In genomic region chr11:86963698-86964097, GRCm38 (mm10) we compare ENCODE assay signal across 19 mouse cellular contexts. TPM values are rescaled to one million over a fixed set of nuclear protein-coding genes. Genes with fewer than 3 reads are reported as not detected.
DNase-seq lines count a peak whose midpoint lies in the region; ATAC-seq lines count a peak whose summit lies in the region.
"Had no signal": no experiment of that assay in that cellular context is flagged by ENCODE, and none has a peak within 500 bp of the region (broad histone marks: within the 10 kb centered on the region; RNA-seq: fewer than 3 reads in every experiment).

No protein-coding gene starts in this region.

- peaks cover 31% of the 10 kb centered on the region for H3K36me3 ChIP-seq in heart, embryonic 13.5 days
- 0 out of 2 replicates have a peak, but pooled peaks cover 3% of the 10 kb centered on the region for H3K36me3 ChIP-seq in kidney, embryonic 14.5 days (ENCODE audit: control insufficient read depth, insufficient read depth, low read length)
- no peaks in the 10 kb centered on the region; the same call in 1 of the 2 replicates for H3K36me3 ChIP-seq in forebrain, embryonic 12.5 days (replicated peaks)
- H3K36me3 ChIP-seq: forebrain, embryonic 15.5 days; hindbrain, embryonic 13.5 days; midbrain, embryonic 12.5 days had no signal

- H3K9me3 ChIP-seq in heart, embryonic 13.5 days: no peaks in the 10 kb centered on the region
- H3K9me3 ChIP-seq in kidney, embryonic 14.5 days (ENCODE audit: control insufficient read depth, low read length): no peaks in the 10 kb centered on the region
- H3K9me3 ChIP-seq in forebrain, embryonic 12.5 days: no peaks in the 10 kb centered on the region
- H3K9me3 ChIP-seq: embryonic facial prominence, embryonic 13.5 days; forebrain, embryonic 15.5 days; hindbrain, embryonic 13.5 days; midbrain, embryonic 12.5 days had no signal

- no peaks in the 10 kb centered on the region for H3K27me3 ChIP-seq in heart, embryonic 13.5 days (replicated peaks)
- H3K27me3 ChIP-seq in kidney, embryonic 14.5 days (ENCODE audit: control insufficient read depth, insufficient read depth, low read length): no peaks in the 10 kb centered on the region
- no peaks in the 10 kb centered on the region for H3K27me3 ChIP-seq in forebrain, embryonic 12.5 days
- H3K27me3 ChIP-seq: embryonic facial prominence, embryonic 13.5 days; forebrain, embryonic 15.5 days; hindbrain, embryonic 13.5 days; midbrain, embryonic 12.5 days had no signal

- ATAC-seq in heart, embryonic 13.5 days (ENCODE audit: extremely low read depth, insufficient number of reproducible peaks, low FRiP score, low TSS enrichment): no peak
- ATAC-seq in kidney, embryonic 14.5 days (ENCODE audit: low FRiP score, low TSS enrichment): no peak
- ATAC-seq in forebrain, embryonic 12.5 days (ENCODE audit: low FRiP score): no peak
- ATAC-seq: forebrain, embryonic 15.5 days; lung, postnatal 0 days had no signal

- peak overlapping the region; percentile 95 for H3K27ac ChIP-seq in heart, embryonic 13.5 days (replicated peaks)
- H3K27ac ChIP-seq in kidney, embryonic 14.5 days (ENCODE audit: low read depth, low read length): no peak overlapping the region
- H3K27ac ChIP-seq in forebrain, embryonic 12.5 days: no peak overlapping the region
- H3K27ac ChIP-seq: forebrain, embryonic 15.5 days; hindbrain, embryonic 13.5 days; liver, embryonic 14.5 days; midbrain, embryonic 12.5 days had no signal

- no peak for DNase-seq in heart, adult 11 months
- DNase-seq in kidney, adult 9 months: no peak
- DNase-seq in thymus, postnatal 0 days (ENCODE audit: low spot score): peak; percentile 34
- no peak for DNase-seq in thymus, postnatal 25 days
- peak; percentile 56 for DNase-seq in yolk sac, embryonic 10.5 days (ENCODE audit: low spot score)
- DNase-seq: adrenal gland, adult 8-10 months; cerebellum, adult 9-10 months; gastrocnemius, postnatal 36 days; kidney, postnatal 14 days; right cerebral cortex, postnatal 4 days had no signal

- WGBS in heart, embryonic 13.5 days: 57% methylated on average over 10 of the region's 10 CpGs
- 89% methylated on average over 10 of the region's 10 CpGs for WGBS in kidney, embryonic 14.5 days
- 92% methylated on average over 10 of the region's 10 CpGs for WGBS in forebrain, embryonic 12.5 days

- H3K4me2 ChIP-seq in heart, embryonic 13.5 days: no peak overlapping the region
- H3K4me2 ChIP-seq in kidney, embryonic 14.5 days (replicated peaks; ENCODE audit: low read depth, low read length): no peak overlapping the region
- H3K4me2 ChIP-seq in forebrain, embryonic 12.5 days: no peak overlapping the region
- H3K4me2 ChIP-seq: embryonic facial prominence, embryonic 13.5 days; forebrain, embryonic 15.5 days; hindbrain, embryonic 13.5 days; midbrain, embryonic 12.5 days had no signal

- H3K9ac ChIP-seq in heart, embryonic 13.5 days: 0 out of 2 replicates have a peak overlapping the region, but pooled peaks have one; percentile 44
- 0 out of 2 replicates have a peak overlapping the region, but pooled peaks have one; percentile 28 for H3K9ac ChIP-seq in kidney, embryonic 14.5 days (ENCODE audit: low read depth, low read length)
- H3K9ac ChIP-seq in forebrain, embryonic 12.5 days: no peak overlapping the region
- H3K9ac ChIP-seq: embryonic facial prominence, embryonic 13.5 days; forebrain, embryonic 15.5 days; hindbrain, embryonic 13.5 days; liver, embryonic 14.5 days; midbrain, embryonic 12.5 days had no signal

- H3K4me1 ChIP-seq in heart, embryonic 13.5 days: peaks cover 97% of the 10 kb centered on the region
- H3K4me1 ChIP-seq in kidney, embryonic 14.5 days (ENCODE audit: control insufficient read depth, insufficient read depth, low read length): peaks cover 54% of the 10 kb centered on the region
- peaks cover 42% of the 10 kb centered on the region for H3K4me1 ChIP-seq in forebrain, embryonic 12.5 days

- no peak overlapping the region for H3K4me3 ChIP-seq in heart, embryonic 13.5 days
- H3K4me3 ChIP-seq in kidney, embryonic 14.5 days (ENCODE audit: low read length): no peak overlapping the region
- no peak overlapping the region for H3K4me3 ChIP-seq in forebrain, embryonic 12.5 days (replicated peaks)
- H3K4me3 ChIP-seq: embryonic facial prominence, embryonic 13.5 days; forebrain, embryonic 15.5 days; hindbrain, embryonic 13.5 days; midbrain, embryonic 12.5 days had no signal

RNA-seq across cellular contexts. Expression of gene Ypel2, which starts 29.8 kb away (rescaled TPM):
- 18.1 and 20.0 TPM in 2 replicates for polyA plus RNA-seq in heart, embryonic 13.5 days (2015; fragmentation: Nextera tagmentation; extraction: Ambion mirVana)
- polyA plus RNA-seq in kidney, embryonic 14.5 days (2014; fragmentation: Nextera tagmentation; extraction: Ambion mirVana): 7.9 and 9.1 TPM in 2 replicates
- polyA plus RNA-seq in thymus, postnatal 0 days (2015; fragmentation: Nextera tagmentation; extraction: Ambion mirVana): 9.5 and 9.6 TPM in 2 replicates
- 8.1 and 8.3 TPM in 2 replicates for polyA plus RNA-seq in forebrain, embryonic 12.5 days (2016; fragmentation: Nextera tagmentation; extraction: Ambion mirVana)

Comparison
In these comparisons a context has a peak if more than half of its experiments do, and no peak if none do; other contexts are left out.
1. DNase-seq: peak in thymus, postnatal 0 days (single experiment) and yolk sac, embryonic 10.5 days (single experiment); none in heart, adult 11 months (single experiment), kidney, adult 9 months (single experiment) and thymus, postnatal 25 days (single experiment).